Mouse (Mus musculus): ENCODE measurements around the gene Slc25a17.
A peak's percentile ranks its signal among the peaks of the same experiment; 100 is the strongest.

The Slc25a17 gene

GRCm38 (mm10) chr15:81301193-81302070 lies 59.2 kb downstream of the Slc25a17 start:
- peak; percentile 15 for DNase-seq (ENCODE audit: low read depth, low spot score)

- DNase-seq (ENCODE audit: low read depth, low spot score), result no peak
Observed at GRCm38 (mm10) chr15:81300520-81301069, 60.0 kb downstream of the Slc25a17 start.

DNA sequence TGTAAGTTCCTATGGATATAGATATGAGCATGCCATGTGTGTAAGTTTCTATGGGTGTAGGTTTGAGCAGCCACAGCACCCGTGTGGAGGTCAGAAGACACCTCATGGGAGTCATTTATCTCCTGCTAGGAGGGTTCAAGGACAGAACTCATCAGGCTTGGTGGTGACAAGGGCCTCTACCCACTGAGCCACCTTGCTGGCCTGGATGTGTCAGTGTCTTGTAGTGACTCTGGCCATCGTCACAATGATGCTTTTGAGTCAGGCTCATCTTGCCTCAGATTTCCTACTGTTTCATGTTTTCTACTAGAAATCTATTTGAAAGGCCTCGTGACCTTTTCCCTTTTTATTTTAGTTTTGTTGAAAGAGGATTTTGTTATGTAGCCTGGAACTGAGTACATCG lies 61.1 kb downstream of the Slc25a17 start:
- no peak for DNase-seq (ENCODE audit: low read depth, low spot score)

- no peak for DNase-seq (ENCODE audit: low read depth, low spot score)
Observed at GRCm38 (mm10) chr15:81298213-81298612, 62.4 kb downstream of the Slc25a17 start.

GRCm38 (mm10) chr15:81297543-81297942 lies 63.1 kb downstream of the Slc25a17 start:
- no peak for DNase-seq (ENCODE audit: low read depth, low spot score)

GRCm38 (mm10) chr15:81294897-81295296 lies 65.7 kb downstream of the Slc25a17 start:
- no peak for DNase-seq (ENCODE audit: low read depth, low spot score)

DNA sequence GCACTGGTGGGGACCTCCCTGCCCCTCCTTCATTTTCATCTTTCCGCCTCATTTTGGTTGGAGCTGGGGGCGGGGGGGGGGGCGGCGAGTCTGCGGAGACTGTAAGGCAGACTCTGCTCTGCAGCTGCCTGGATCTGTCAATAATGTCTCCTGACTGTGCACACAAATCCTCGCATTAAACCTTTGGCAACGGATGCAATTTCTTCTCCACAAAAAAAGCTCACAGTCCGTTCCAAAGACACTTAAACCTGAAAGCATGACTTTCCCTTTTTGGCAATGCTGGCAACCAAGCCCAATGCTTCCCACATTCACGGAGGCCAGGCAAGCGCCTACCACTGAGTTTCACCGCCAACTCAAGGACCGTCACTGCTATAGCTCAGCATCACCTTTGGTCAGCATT lies 66.2 kb downstream of the Slc25a17 start:
- DNase-seq (ENCODE audit: low read depth, low spot score), result no peak

- no peak for DNase-seq (ENCODE audit: low read depth, low spot score)
Observed at GRCm38 (mm10) chr15:81290747-81291146, 69.9 kb downstream of the Slc25a17 start.

DNA sequence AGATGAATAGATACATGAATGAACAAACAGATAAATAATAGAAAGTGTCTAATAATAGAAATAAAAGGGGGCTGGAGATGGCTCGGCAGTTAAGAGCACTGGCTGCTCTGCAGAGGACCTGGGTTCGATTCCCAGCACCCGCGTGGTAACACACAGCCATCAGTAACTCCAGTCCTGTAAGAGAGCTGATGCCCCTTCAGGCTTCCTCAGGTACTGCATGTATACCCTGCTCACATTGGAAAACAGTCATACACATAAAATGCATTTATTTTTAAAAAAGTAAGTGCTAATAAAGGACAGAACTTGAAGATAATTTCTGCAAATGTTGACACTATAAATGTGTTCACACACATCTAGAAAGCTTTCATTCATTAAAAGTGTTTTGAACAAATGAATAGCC lies 70.4 kb downstream of the Slc25a17 start:
- DNase-seq (ENCODE audit: low read depth, low spot score), result no peak

DNA sequence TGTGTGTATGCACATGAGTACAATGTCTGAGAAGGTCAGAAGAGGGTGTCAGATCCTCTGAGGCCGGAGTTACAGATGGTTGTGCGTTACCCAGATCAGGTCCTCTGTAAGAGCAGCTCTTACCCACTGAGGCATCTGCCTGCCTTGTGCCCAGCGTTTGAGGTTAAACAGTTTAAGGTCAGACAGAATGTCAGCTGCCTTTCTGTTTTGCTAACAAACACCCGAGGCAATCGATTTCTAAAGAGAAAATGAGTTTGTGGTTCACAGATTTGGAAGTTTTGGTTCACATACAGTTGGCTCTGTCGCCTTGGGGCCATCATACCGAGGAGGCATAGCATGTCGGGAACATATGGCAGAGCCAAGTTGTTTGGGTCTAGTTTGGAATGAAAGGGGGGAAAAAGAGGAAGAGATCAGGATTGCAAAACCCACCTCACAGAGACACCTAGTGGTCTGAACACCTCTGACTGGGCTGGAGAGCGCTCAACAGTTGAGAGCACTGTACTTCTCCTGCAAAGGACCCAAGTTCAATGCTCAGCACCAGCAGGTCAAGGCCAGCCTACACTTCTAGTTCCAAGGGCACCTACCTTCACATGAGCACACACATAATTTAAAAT lies 76.4 kb downstream of the Slc25a17 start:
- DNase-seq (ENCODE audit: low read depth, low spot score), result no peak

GRCm38 (mm10) chr15:81278699-81279098 lies 81.9 kb downstream of the Slc25a17 start:
- DNase-seq (ENCODE audit: low read depth, low spot score), result no peak

GRCm38 (mm10) chr15:81277928-81278327 lies 82.7 kb downstream of the Slc25a17 start:
- no peak for DNase-seq (ENCODE audit: low read depth, low spot score)

GRCm38 (mm10) chr15:81273361-81273760 lies 87.3 kb downstream of the Slc25a17 start:
- no peak for DNase-seq (ENCODE audit: low read depth, low spot score)

GRCm38 (mm10) chr15:81272305-81273053 lies 88.1 kb downstream of the Slc25a17 start:
- DNase-seq (ENCODE audit: low read depth, low spot score), result peak; percentile 78
